In genomic region chr7:6730241-6730640, GRCm38 (mm10) we compare ENCODE assay signal across 8 mouse cellular contexts. TPM values are rescaled to one million over a fixed set of nuclear protein-coding genes. Genes with fewer than 3 reads are reported as not detected.
DNase-seq lines count a peak whose midpoint lies in the region; ATAC-seq and TF ChIP-seq lines count a peak whose summit lies in the region.

Gene Peg3 (minus strand): TSS chr7:6730431.
Gene Usp29 (plus strand): TSS chr7:6730578.

- TF ChIP-seq EP300 in heart, postnatal 0 days (IDR thresholded peaks at IDR 0.05; ENCODE audit: low read depth) = no peak

- H3K27me3 ChIP-seq in G1E (ENCODE audit: insufficient read depth, low read length) = no peaks in the 10 kb centered on the region
- H3K27me3 ChIP-seq in forebrain, embryonic 14.5 days (replicated peaks; ENCODE audit: control insufficient read depth, insufficient read depth, low read length) = no peaks in the 10 kb centered on the region
- no peaks in the 10 kb centered on the region for H3K27me3 ChIP-seq in heart, postnatal 0 days (ENCODE audit: control insufficient read depth, insufficient read depth, low read length)
- H3K27me3 ChIP-seq in liver, embryonic 12.5 days (replicated peaks) = peaks cover 12% of the 10 kb centered on the region
- no peaks in the 10 kb centered on the region for H3K27me3 ChIP-seq in neural tube, embryonic 13.5 days

- H3K4me2 ChIP-seq in forebrain, embryonic 14.5 days (ENCODE audit: low read length) = peak within 1 kb of the TSS; percentile 64
- peak within 1 kb of the TSS; percentile 64 for H3K4me2 ChIP-seq in heart, postnatal 0 days (ENCODE audit: low read depth, low read length)
- H3K4me2 ChIP-seq in liver, embryonic 12.5 days = peak within 1 kb of the TSS; percentile 71
- peak within 1 kb of the TSS; percentile 55 for H3K4me2 ChIP-seq in neural tube, embryonic 13.5 days

- peak within 1 kb of the TSS; percentile 68 for H3K9ac ChIP-seq in forebrain, embryonic 14.5 days (ENCODE audit: low read length)
- H3K9ac ChIP-seq in heart, postnatal 0 days (replicated peaks; ENCODE audit: low read depth, low read length) = peak within 1 kb of the TSS; percentile 57
- peak within 1 kb of the TSS; percentile 62 for H3K9ac ChIP-seq in liver, embryonic 12.5 days
- peak within 1 kb of the TSS; percentile 76 for H3K9ac ChIP-seq in neural tube, embryonic 13.5 days

- peaks cover 30% of the 10 kb centered on the region for H3K9me3 ChIP-seq in G1E (replicated peaks)
- H3K9me3 ChIP-seq in forebrain, embryonic 14.5 days (replicated peaks; ENCODE audit: control insufficient read depth, low read length) = peaks cover 26% of the 10 kb centered on the region
- 0 out of 2 replicates have a peak, but pooled peaks cover 14% of the 10 kb centered on the region for H3K9me3 ChIP-seq in heart, postnatal 0 days (replicated peaks; ENCODE audit: control insufficient read depth, low read length)
- H3K9me3 ChIP-seq in liver, embryonic 12.5 days (replicated peaks) = peaks cover 39% of the 10 kb centered on the region
- peaks cover 27% of the 10 kb centered on the region; the same call in 1 of the 2 replicates for H3K9me3 ChIP-seq in neural tube, embryonic 13.5 days

- TF ChIP-seq CTCF in G1E (IDR thresholded peaks at IDR 0.05; ENCODE audit: low read depth, low read length) = no peak
- no peak for TF ChIP-seq CTCF in heart, postnatal 0 days (IDR thresholded peaks at IDR 0.05; ENCODE audit: low read depth)

- peak; percentile 36 for DNase-seq in G1E (ENCODE audit: low spot score)
- DNase-seq in forebrain, embryonic 14.5 days (ENCODE audit: low spot score) = peak; percentile 97
- DNase-seq in heart, postnatal 0 days (ENCODE audit: low spot score) = peak; percentile 91
- peak; percentile 71 to 88 for DNase-seq in kidney, postnatal 25 days
- DNase-seq in urinary bladder, postnatal 14 days (ENCODE audit: low spot score) = peak; percentile 83

- peak within 1 kb of the TSS; percentile 76 for H3K4me3 ChIP-seq in G1E (ENCODE audit: low read depth, low read length)
- peak within 1 kb of the TSS; percentile 56 for H3K4me3 ChIP-seq in forebrain, embryonic 14.5 days (ENCODE audit: low read depth, low read length)
- peak within 1 kb of the TSS; percentile 61 for H3K4me3 ChIP-seq in heart, postnatal 0 days (ENCODE audit: low read depth, low read length)
- peak within 1 kb of the TSS; percentile 59 for H3K4me3 ChIP-seq in liver, embryonic 12.5 days
- peak within 1 kb of the TSS; percentile 56 for H3K4me3 ChIP-seq in neural tube, embryonic 13.5 days

- H3K36me3 ChIP-seq in G1E (replicated peaks) = peaks cover 5% of the 10 kb centered on the region
- H3K36me3 ChIP-seq in forebrain, embryonic 14.5 days (ENCODE audit: control insufficient read depth, insufficient read depth, low read length) = peaks cover 6% of the 10 kb centered on the region
- H3K36me3 ChIP-seq in heart, postnatal 0 days (replicated peaks; ENCODE audit: control insufficient read depth, insufficient read depth, low read length) = 0 out of 2 replicates have a peak, but pooled peaks cover 9% of the 10 kb centered on the region
- peaks cover 6% of the 10 kb centered on the region for H3K36me3 ChIP-seq in liver, embryonic 12.5 days
- H3K36me3 ChIP-seq in neural tube, embryonic 13.5 days = peaks cover 3% of the 10 kb centered on the region; the same call in 1 of the 2 replicates

- peak; percentile 10 for ATAC-seq in G1E (ENCODE audit: extremely low read depth, insufficient number of reproducible peaks, low FRiP score, poor library complexity, severe bottlenecking)
- peak; percentile 36 for ATAC-seq in cerebellum, adult (ENCODE audit: insufficient number of reproducible peaks, low FRiP score, low TSS enrichment)
- peak; percentile 35 for ATAC-seq in forebrain, embryonic 14.5 days
- ATAC-seq in heart, postnatal 0 days (ENCODE audit: insufficient read depth, low read depth) = peak; percentile 27
- ATAC-seq in liver, embryonic 12.5 days = peak; percentile 44
- peak; percentile 24 for ATAC-seq in neural tube, embryonic 13.5 days (ENCODE audit: low read depth)

- H3K4me1 ChIP-seq in G1E (ENCODE audit: insufficient read depth, low read depth, low read length) = peaks cover 10% of the 10 kb centered on the region
- H3K4me1 ChIP-seq in forebrain, embryonic 14.5 days (ENCODE audit: control insufficient read depth, insufficient read depth, low read length) = no peaks in the 10 kb centered on the region
- no peaks in the 10 kb centered on the region for H3K4me1 ChIP-seq in heart, postnatal 0 days (ENCODE audit: control insufficient read depth, insufficient read depth)
- peaks cover 4% of the 10 kb centered on the region; the same call in 1 of the 2 replicates for H3K4me1 ChIP-seq in liver, embryonic 12.5 days
- peaks cover 6% of the 10 kb centered on the region; the same call in 1 of the 2 replicates for H3K4me1 ChIP-seq in neural tube, embryonic 13.5 days (replicated peaks)

- peak within 1 kb of the TSS; percentile 97 for H3K27ac ChIP-seq in forebrain, embryonic 14.5 days (ENCODE audit: low read depth, low read length)
- H3K27ac ChIP-seq in heart, postnatal 0 days (ENCODE audit: low read depth) = peak within 1 kb of the TSS; percentile 94
- H3K27ac ChIP-seq in liver, embryonic 12.5 days = peak within 1 kb of the TSS; percentile 85
- peak within 1 kb of the TSS; percentile 97 for H3K27ac ChIP-seq in neural tube, embryonic 13.5 days (replicated peaks)

- WGBS in forebrain, embryonic 14.5 days = 52% methylated on average over 22 of the region's 24 CpGs
- WGBS in heart, postnatal 0 days = 46% methylated on average over 24 of the region's 24 CpGs
- WGBS in liver, embryonic 12.5 days (ENCODE audit: insufficient replicate concordance) = 40% methylated on average over 24 of the region's 24 CpGs
- 37% methylated on average over 24 of the region's 24 CpGs for WGBS in neural tube, embryonic 13.5 days

RNA-seq across cellular contexts. Expression of gene Peg3, which starts in this region (rescaled TPM):
- total RNA-seq in G1E (2014; fragmentation: Nextera tagmentation) (49.7 and 54.3 TPM in 2 replicates), G1E (2017) (20.9 and 24.6 TPM in 2 replicates)
- 2.2 and 2.4 TPM in 2 replicates for polyA plus RNA-seq in G1E (2012)
- 51.1 and 72.9 TPM in 2 replicates for polyA plus RNA-seq in forebrain, embryonic 14.5 days (2014; fragmentation: Nextera tagmentation; extraction: Ambion mirVana)
- 53.7 and 55.9 TPM in 2 replicates for total RNA-seq in heart, postnatal 0 days (2014; rRNA removed; ENCODE audit: low replicate concordance)
- polyA plus RNA-seq in heart, postnatal 0 days (2015; fragmentation: Nextera tagmentation; extraction: Ambion mirVana) = 26.3 and 28.5 TPM in 2 replicates
- 75.1 and 81.6 TPM in 2 replicates for polyA plus RNA-seq in liver, embryonic 12.5 days (2016; fragmentation: Nextera tagmentation; extraction: Ambion mirVana)
- 65.2 and 87.1 TPM in 2 replicates for polyA plus RNA-seq in neural tube, embryonic 13.5 days (2015; fragmentation: Nextera tagmentation; extraction: Ambion mirVana)

RNA-seq across cellular contexts. Expression of gene Usp29, which starts in this region (rescaled TPM):
- 6.1 and 6.9 TPM in 2 replicates for total RNA-seq in G1E (2014; fragmentation: Nextera tagmentation)
- total RNA-seq in G1E (2017) = 1.7 and 2.2 TPM in 2 replicates
- polyA plus RNA-seq in G1E (2012) = 0.09 and 0.15 TPM in 2 replicates
- polyA plus RNA-seq in forebrain, embryonic 14.5 days (2014; fragmentation: Nextera tagmentation; extraction: Ambion mirVana) = 15.5 and 21.9 TPM in 2 replicates
- total RNA-seq in heart, postnatal 0 days (2014; rRNA removed; ENCODE audit: low replicate concordance) = 3.1 and 3.2 TPM in 2 replicates
- polyA plus RNA-seq in heart, postnatal 0 days (2015; fragmentation: Nextera tagmentation; extraction: Ambion mirVana) = 1.7 and 2.2 TPM in 2 replicates
- polyA plus RNA-seq in liver, embryonic 12.5 days (2016; fragmentation: Nextera tagmentation; extraction: Ambion mirVana) = 2.7 and 3.7 TPM in 2 replicates
- polyA plus RNA-seq in neural tube, embryonic 13.5 days (2015; fragmentation: Nextera tagmentation; extraction: Ambion mirVana) = 19.1 and 20.6 TPM in 2 replicates

Comparison
In these comparisons a context has a peak if more than half of its experiments do, and no peak if none do; other contexts are left out.
1. Peak in every context shown above with its lines: DNase-seq, ATAC-seq, H3K4me3 ChIP-seq and H3K27ac ChIP-seq.
2. DNase-seq: peak in every context shown above with its lines; median percentile 97 in forebrain, embryonic 14.5 days; 91 in heart, postnatal 0 days; 83 in urinary bladder, postnatal 14 days; 80 in kidney, postnatal 25 days; 36 in G1E.